Mouse (Mus musculus) adrenal gland, postnatal 0 days (tissue): Measurements from ENCODE around the gene Gabrg2. TPM values are rescaled to one million over a fixed set of nuclear protein-coding genes. Genes with fewer than 3 reads are reported as not detected.

Experiments
- polyA plus RNA-seq: library from polyadenylated mRNA; unstranded; fragments of >200 nt; fragmentation: Nextera tagmentation; extraction: Ambion mirVana; gene quantifications from 2 replicates; pipeline ENCODE4 v1.2.1, GENCODE M21; 2015

The Gabrg2 gene
- polyA plus RNA-seq = 1.9 and 5.5 TPM in 2 replicates

GRCm38 (mm10) chr11:42000190-42001098, at the start of gene Gabrg2:
Gene Gabrg2 (minus strand): TSS chr11:42000857.

Other genes with a start within 250 kb of the Gabrg2 start
- 1.6 and 2.2 TPM in 2 replicates for gene Gabra1, start 182.1 kb upstream of the Gabrg2 start, polyA plus RNA-seq